Comparison of ENCODE assay signal across 8 mouse cellular contexts in genomic region chr17:56079921-56080320, GRCm38 (mm10). TPM values are rescaled to one million over a fixed set of nuclear protein-coding genes. Genes with fewer than 3 reads are reported as not detected.
DNase-seq lines count a peak whose midpoint lies in the region; ATAC-seq and TF ChIP-seq lines count a peak whose summit lies in the region.

No protein-coding gene starts in this region.

- no peak for ATAC-seq in neural tube, embryonic 13.5 days (ENCODE audit: low read depth)

- DNase-seq in heart, adult 11 months = peak; percentile 96
- DNase-seq in heart, postnatal 36 days = no peak
- DNase-seq in CH12.LX (ENCODE audit: extremely low read depth) = no peak
- no peak for DNase-seq in forebrain, embryonic 10.5 days (ENCODE audit: extremely low spot score, low spot score)
- DNase-seq in kidney, postnatal 14 days = peak; percentile 26
- no peak for DNase-seq in MN1 (ENCODE audit: low spot score)
- DNase-seq in urinary bladder, postnatal 36 days (ENCODE audit: low spot score in 2 of 2) = no peak

- no peak for TF ChIP-seq RAD21 in CH12.LX (IDR thresholded peaks at IDR 0.05; ENCODE audit: low read depth, low read length)

- WGBS in forebrain, embryonic 10.5 days = 3% methylated on average over 11 of the region's 11 CpGs
- 1% methylated on average over 11 of the region's 11 CpGs for WGBS in neural tube, embryonic 13.5 days

- dilution Hi-C loops in CH12.LX (cut with MboI; ENCODE audit: extremely low pct_ligation_motif_present, extremely low pct_unique_long_range_greater_than_20kb, low sequenced_read_pairs) = no loop called here

- TF ChIP-seq CTCF in CH12.LX (conservative IDR thresholded peaks at IDR 0.05 in 1 of 2, IDR thresholded peaks at IDR 0.05 in 1 of 2; ENCODE audit: low read depth in 2 of 2, low read length in 2 of 2) = no peak

- peak overlapping the region; percentile 89 for H3K9ac ChIP-seq in CH12.LX (ENCODE audit: insufficient read depth, low read depth)
- peak overlapping the region; percentile 95 for H3K9ac ChIP-seq in neural tube, embryonic 13.5 days

- peaks cover 20% of the 10 kb centered on the region for H3K79me2 ChIP-seq in CH12.LX (replicated peaks; ENCODE audit: control insufficient read depth, extremely low read depth, insufficient read depth, poor library complexity, severe bottlenecking)

- in situ Hi-C loops in CH12.LX (cut with MboI; ENCODE audit: low pct_ligation_motif_present, low pct_unique_long_range_greater_than_20kb, low sequenced_read_pairs) = loop anchor here (5.0 kb wide), 2 partner anchors 37 to 38 kb away; partner anchors contain the start of genes Chaf1a and Plin5

- peak overlapping the region; percentile 49 for H3K4me2 ChIP-seq in CH12.LX (ENCODE audit: insufficient read depth, low read depth, poor library complexity, severe bottlenecking)
- peak overlapping the region; percentile 100 for H3K4me2 ChIP-seq in neural tube, embryonic 13.5 days

- peaks cover 0 to 42% of the 10 kb centered on the region in 2 experiments; a peak in 3 of 4 replicates for H3K4me1 ChIP-seq in CH12.LX (ENCODE audit: control insufficient read depth in 1 of 2, insufficient read depth in 2 of 2)
- H3K4me1 ChIP-seq in forebrain, embryonic 10.5 days = peaks cover 40% of the 10 kb centered on the region
- peaks cover 40% of the 10 kb centered on the region for H3K4me1 ChIP-seq in neural tube, embryonic 13.5 days (replicated peaks)

- TF ChIP-seq POLR2A in CH12.LX (IDR thresholded peaks at IDR 0.05; ENCODE audit: low read depth, low read length) = no peak

- H3K27ac ChIP-seq in CH12.LX (ENCODE audit: insufficient read depth, low read depth) = no peak overlapping the region
- H3K27ac ChIP-seq in forebrain, embryonic 10.5 days = peak overlapping the region; percentile 91
- peak overlapping the region; percentile 72 for H3K27ac ChIP-seq in neural tube, embryonic 13.5 days (replicated peaks)

- intact Hi-C loops in heart, postnatal 36 days (cut with DNase I) = loop anchor here (2.0 kb wide), 1 partner anchor 17 kb away; no protein-coding TSS in a partner anchor

- no peaks in the 10 kb centered on the region for H3K27me3 ChIP-seq in CH12.LX (replicated peaks)
- no peaks in the 10 kb centered on the region for H3K27me3 ChIP-seq in forebrain, embryonic 10.5 days (ENCODE audit: poor library complexity, severe bottlenecking)
- H3K27me3 ChIP-seq in neural tube, embryonic 13.5 days = no peaks in the 10 kb centered on the region

- H3K36me3 ChIP-seq in CH12.LX (replicated peaks in 1 of 2; ENCODE audit: control insufficient read depth in 1 of 2, insufficient read depth in 1 of 2, low read length in 1 of 2) = peaks cover 8 to 26% of the 10 kb centered on the region in 2 experiments
- peaks cover 30% of the 10 kb centered on the region for H3K36me3 ChIP-seq in forebrain, embryonic 10.5 days (replicated peaks)
- H3K36me3 ChIP-seq in neural tube, embryonic 13.5 days = peaks cover 27% of the 10 kb centered on the region

- H3K9me3 ChIP-seq in CH12.LX (replicated peaks; ENCODE audit: low read length) = no peaks in the 10 kb centered on the region
- H3K9me3 ChIP-seq in forebrain, embryonic 10.5 days = no peaks in the 10 kb centered on the region
- no peaks in the 10 kb centered on the region for H3K9me3 ChIP-seq in neural tube, embryonic 13.5 days

- no peak for TF ChIP-seq EP300 in CH12.LX (IDR thresholded peaks at IDR 0.05; ENCODE audit: low read length)

- H3K4me3 ChIP-seq in CH12.LX (replicated peaks in 1 of 3; ENCODE audit: low read depth in 2 of 3, low read length in 2 of 3, poor library complexity in 1 of 3) = peak overlapping the region; percentile 71 to 94 (median 90)
- peak overlapping the region; percentile 94 for H3K4me3 ChIP-seq in forebrain, embryonic 10.5 days
- peak overlapping the region; percentile 84 for H3K4me3 ChIP-seq in neural tube, embryonic 13.5 days

TF ChIP-seq in CH12.LX, 34 proteins besides CTCF, POLR2A, EP300 and RAD21:
- TF ChIP-seq ETS1 (conservative IDR thresholded peaks at IDR 0.05; ENCODE audit: low read depth, low read length) = no peak
- no peak for TF ChIP-seq USF2 (conservative IDR thresholded peaks at IDR 0.05; ENCODE audit: low read depth, low read length)
- no peak for TF ChIP-seq ZKSCAN1 (IDR thresholded peaks at IDR 0.05; ENCODE audit: borderline replicate concordance, low read depth, low read length)
- no peak for TF ChIP-seq SMC3 (IDR thresholded peaks at IDR 0.05; ENCODE audit: low read depth, low read length)
- TF ChIP-seq SIN3A (IDR thresholded peaks at IDR 0.05; ENCODE audit: low read length) = no peak; the same call in 1 of the 2 replicates
- no peak for TF ChIP-seq HCFC1 (IDR thresholded peaks at IDR 0.05; ENCODE audit: low read depth, low read length)
- TF ChIP-seq ZMIZ1 (IDR thresholded peaks at IDR 0.05; ENCODE audit: low read depth, low read length) = no peak
- no peak for TF ChIP-seq MXI1 (IDR thresholded peaks at IDR 0.05; ENCODE audit: low read depth, low read length)
- no peak for TF ChIP-seq ZC3H11A (IDR thresholded peaks at IDR 0.05; ENCODE audit: low read depth, low read length)
- no peak for TF ChIP-seq MEF2A (IDR thresholded peaks at IDR 0.05; ENCODE audit: borderline replicate concordance, low read depth, low read length)
- TF ChIP-seq TCF12 (IDR thresholded peaks at IDR 0.05; ENCODE audit: low read depth, low read length) = no peak
- no peak for TF ChIP-seq JUND (conservative IDR thresholded peaks at IDR 0.05; ENCODE audit: low read depth, low read length)
- TF ChIP-seq POLR2AphosphoS2 (IDR thresholded peaks at IDR 0.05; ENCODE audit: low read depth, low read length) = no peak
- TF ChIP-seq IRF4 (IDR thresholded peaks at IDR 0.05; ENCODE audit: low read depth, low read length) = no peak

RNA-seq across cellular contexts. Expression of gene Hdgfl2, which starts 0.5 kb away (rescaled TPM):
- 10 to 100 TPM; 37.5 to 41.1 TPM for total RNA-seq in heart, postnatal 36 days (2021)
- total RNA-seq in CH12.LX (2012; rRNA removed) = 68.9 and 79.9 TPM in 2 replicates
- 35.3 and 41.1 TPM in 2 replicates for total RNA-seq in CH12.LX (2014; rRNA removed)
- polyA plus RNA-seq in CH12.LX (2012; ENCODE audit: insufficient read length, low read depth) = 93.6 and 126 TPM in 2 replicates
- 188 and 200 TPM in 2 replicates for polyA plus RNA-seq in forebrain, embryonic 10.5 days (2016; fragmentation: Nextera tagmentation; extraction: Ambion mirVana)
- 140 and 150 TPM in 2 replicates for polyA plus RNA-seq in neural tube, embryonic 13.5 days (2015; fragmentation: Nextera tagmentation; extraction: Ambion mirVana)

RNA-seq across cellular contexts. Expression of gene Ubxn6, which starts 5.1 kb away (rescaled TPM):
- total RNA-seq in heart, postnatal 36 days (2021) = 10 to 100 TPM; 57.6 to 61.3 TPM
- total RNA-seq in CH12.LX (2012; rRNA removed) (26.8 and 27.8 TPM in 2 replicates), CH12.LX (2014; rRNA removed) (23.9 and 29.1 TPM in 2 replicates)
- 24.6 and 26.9 TPM in 2 replicates for polyA plus RNA-seq in CH12.LX (2012; ENCODE audit: insufficient read length, low read depth)
- 30.2 and 32.4 TPM in 2 replicates for polyA plus RNA-seq in forebrain, embryonic 10.5 days (2016; fragmentation: Nextera tagmentation; extraction: Ambion mirVana)
- 79.6 and 91.4 TPM in 2 replicates for polyA plus RNA-seq in neural tube, embryonic 13.5 days (2015; fragmentation: Nextera tagmentation; extraction: Ambion mirVana)

RNA-seq across cellular contexts. Expression of gene Plin4, which starts 29.7 kb away (rescaled TPM):
- 100 to 1,000 TPM; 157 to 172 TPM for total RNA-seq in heart, postnatal 36 days (2021)
- total RNA-seq in CH12.LX (2012; rRNA removed) (0.04 TPM in 2 replicates), CH12.LX (2014; rRNA removed) (not detected in 2 replicates)
- polyA plus RNA-seq in CH12.LX (2012; ENCODE audit: insufficient read length, low read depth) = 0.04 TPM in 1 of 2 replicates, not detected in the other
- 0.05 and 0.09 TPM in 2 replicates for polyA plus RNA-seq in forebrain, embryonic 10.5 days (2016; fragmentation: Nextera tagmentation; extraction: Ambion mirVana)
- polyA plus RNA-seq in neural tube, embryonic 13.5 days (2015; fragmentation: Nextera tagmentation; extraction: Ambion mirVana) = 0.03 and 0.11 TPM in 2 replicates

RNA-seq across cellular contexts. Expression of gene Plin5, which starts 37.5 kb away (rescaled TPM):
- total RNA-seq in heart, postnatal 36 days (2021) = 100 to 1,000 TPM; 171 to 183 TPM
- total RNA-seq in CH12.LX (2012; rRNA removed) (0.04 TPM in 1 of 2 replicates, not detected in the other), CH12.LX (2014; rRNA removed) (not detected in 2 replicates)
- not detected in 2 replicates for polyA plus RNA-seq in CH12.LX (2012; ENCODE audit: insufficient read length, low read depth)
- polyA plus RNA-seq in forebrain, embryonic 10.5 days (2016; fragmentation: Nextera tagmentation; extraction: Ambion mirVana) = 0.25 and 0.33 TPM in 2 replicates
- 0.83 and 0.93 TPM in 2 replicates for polyA plus RNA-seq in neural tube, embryonic 13.5 days (2015; fragmentation: Nextera tagmentation; extraction: Ambion mirVana)

RNA-seq across cellular contexts. Expression of gene Chaf1a, which starts 39.7 kb away (rescaled TPM):
- 1 to 10 TPM; 1.3 to 1.5 TPM for total RNA-seq in heart, postnatal 36 days (2021)
- total RNA-seq in CH12.LX (2012; rRNA removed) (39.3 and 55.0 TPM in 2 replicates), CH12.LX (2014; rRNA removed) (18.4 and 18.6 TPM in 2 replicates)
- 97.1 and 135 TPM in 2 replicates for polyA plus RNA-seq in CH12.LX (2012; ENCODE audit: insufficient read length, low read depth)
- polyA plus RNA-seq in forebrain, embryonic 10.5 days (2016; fragmentation: Nextera tagmentation; extraction: Ambion mirVana) = 53.9 and 54.7 TPM in 2 replicates
- 6.3 and 8.0 TPM in 2 replicates for polyA plus RNA-seq in neural tube, embryonic 13.5 days (2015; fragmentation: Nextera tagmentation; extraction: Ambion mirVana)

Comparison
In these comparisons a context has a peak if more than half of its experiments do, and no peak if none do; other contexts are left out.
1. DNase-seq: peak in heart, adult 11 months (single experiment) and kidney, postnatal 14 days (single experiment); none in heart, postnatal 36 days (0 of 2), CH12.LX (single experiment), forebrain, embryonic 10.5 days (single experiment), MN1 (single experiment) and urinary bladder, postnatal 36 days (0 of 2).
2. Peak in every context shown above with its lines, with median percentiles within 50 percentile points of each other: H3K4me3 ChIP-seq.